Mouse (Mus musculus): ENCODE data around the gene Gm10271.

GRCm38 (mm10) chr10:116962803-116963202, 9.6 kb downstream of the Gm10271 start:
- TF ChIP-seq GATA1 (IDR thresholded peaks at IDR 0.05; ENCODE audit: borderline replicate concordance, low read length) (no peak), FLI1 (IDR thresholded peaks at IDR 0.05; ENCODE audit: low read length) (no peak)

All from megakaryocyte, embryonic 14.5 days (primary cell).